Mouse (Mus musculus): Measurements from ENCODE around the gene Aldh6a1. TPM values are rescaled to one million over a fixed set of nuclear protein-coding genes. Genes with fewer than 3 reads are reported as not detected.

Gene Aldh6a1
- polyA plus RNA-seq, 1 experiment from 2014 or later = 25.5 TPM

DNA sequence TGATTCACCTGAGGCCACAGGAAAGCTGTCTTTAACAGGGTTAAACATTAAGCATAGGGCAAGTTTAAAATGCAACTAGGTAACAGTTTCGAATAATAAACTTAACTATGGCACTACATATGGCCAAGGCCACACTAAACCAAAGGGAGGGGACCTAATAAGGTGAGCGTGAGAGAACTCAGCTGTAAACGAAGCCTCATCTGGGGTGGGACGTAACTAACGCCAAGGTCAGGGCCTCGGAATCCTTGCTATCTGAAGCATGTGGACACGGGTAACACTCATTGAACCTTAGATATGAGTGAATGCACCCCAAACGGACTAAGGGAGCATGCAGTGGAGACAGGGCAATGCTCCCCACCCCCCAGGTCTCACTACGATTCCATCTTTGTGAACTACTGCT lies 47.9 kb downstream of the Aldh6a1 start:
- no peaks in the 10 kb centered on the region for H3K9me3 ChIP-seq (ENCODE audit: control insufficient read depth, low read length)
- ATAC-seq (ENCODE audit: low FRiP score) (no peak), DNase-seq (ENCODE audit: low spot score, missing footprints) (no peak)
- H3K27me3 ChIP-seq (ENCODE audit: control insufficient read depth, insufficient read depth, low read length) = no peaks in the 10 kb centered on the region
- H3K9ac ChIP-seq (ENCODE audit: low read length) = no peak overlapping the region
- no peaks in the 10 kb centered on the region for H3K36me3 ChIP-seq (ENCODE audit: control insufficient read depth, insufficient read depth, low read length)
- 87% methylated on average over 9 of the region's 9 CpGs for WGBS
- no peak overlapping the region for H3K4me2 ChIP-seq
- H3K27ac ChIP-seq (ENCODE audit: low read depth, low read length) = no peak overlapping the region
- no peak overlapping the region for H3K4me3 ChIP-seq (ENCODE audit: low read depth, low read length)
- peaks cover 4% of the 10 kb centered on the region for H3K4me1 ChIP-seq (ENCODE audit: control insufficient read depth, insufficient read depth, low read length)

DNA sequence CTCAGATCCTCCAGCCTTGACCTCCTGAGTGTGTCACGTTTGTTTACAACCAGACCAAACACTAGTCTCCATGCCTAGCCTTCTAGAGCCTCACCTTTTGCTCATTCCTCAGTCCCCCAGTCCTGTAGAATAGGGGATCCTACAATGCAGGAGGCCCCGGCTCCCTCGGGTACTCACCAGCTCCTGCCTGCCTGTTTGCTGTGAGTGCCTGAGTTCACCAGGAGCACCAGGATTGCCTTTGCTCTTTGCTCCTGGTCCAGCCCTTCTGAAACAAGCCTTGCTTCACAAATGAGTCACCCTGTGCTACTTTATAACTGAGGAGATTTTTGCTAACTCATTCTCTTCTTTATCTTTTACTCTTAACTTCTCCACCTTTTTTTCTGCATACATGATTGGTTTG lies 50.2 kb downstream of the Aldh6a1 start:
- Histone ChIP-seq H3K27ac (ENCODE audit: low read depth, low read length) (no peak overlapping the region), H3K4me1 (ENCODE audit: control insufficient read depth, insufficient read depth, low read length) (no peaks in the 10 kb centered on the region), H3K9ac (ENCODE audit: low read length) (no peak overlapping the region), H3K4me3 (ENCODE audit: low read depth, low read length) (no peak overlapping the region), H3K4me2 (no peak overlapping the region), H3K36me3 (ENCODE audit: control insufficient read depth, insufficient read depth, low read length) (no peaks in the 10 kb centered on the region), H3K27me3 (ENCODE audit: control insufficient read depth, insufficient read depth, low read length) (no peaks in the 10 kb centered on the region), H3K9me3 (ENCODE audit: control insufficient read depth, low read length) (no peaks in the 10 kb centered on the region)
- WGBS = 73% methylated on average over 3 of the region's 3 CpGs
- ATAC-seq (ENCODE audit: low FRiP score) (no peak), DNase-seq (ENCODE audit: low spot score, missing footprints) (no peak)

DNA sequence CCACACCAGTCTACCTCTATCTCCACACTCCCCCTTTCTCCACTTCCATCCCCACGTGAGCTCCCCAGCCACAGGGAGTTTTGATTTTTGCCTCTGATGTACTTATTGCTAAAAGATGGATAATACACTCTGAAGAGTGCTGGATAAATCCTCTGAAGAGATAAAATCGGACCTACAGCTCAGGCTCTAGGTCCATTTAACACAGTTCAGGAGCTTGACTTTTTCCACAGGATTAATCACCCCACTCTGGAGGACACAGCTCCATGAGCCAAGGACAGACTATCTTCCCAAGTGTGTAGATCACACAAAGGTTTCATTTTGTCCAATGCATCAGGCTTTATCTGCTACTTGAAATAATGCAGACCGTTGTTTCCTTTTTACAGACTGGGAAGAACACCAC lies 50.7 kb downstream of the Aldh6a1 start:
- no peak overlapping the region for H3K27ac ChIP-seq (ENCODE audit: low read depth, low read length)
- no peak overlapping the region for H3K4me3 ChIP-seq (ENCODE audit: low read depth, low read length)
- ATAC-seq (ENCODE audit: low FRiP score) (no peak), DNase-seq (ENCODE audit: low spot score, missing footprints) (no peak)
- H3K9me3 ChIP-seq (ENCODE audit: control insufficient read depth, low read length) = no peaks in the 10 kb centered on the region
- no peak overlapping the region for H3K4me2 ChIP-seq
- no peak overlapping the region for H3K9ac ChIP-seq (ENCODE audit: low read length)
- 84% methylated on average over 3 of the region's 3 CpGs for WGBS
- H3K27me3 ChIP-seq (ENCODE audit: control insufficient read depth, insufficient read depth, low read length) = no peaks in the 10 kb centered on the region
- H3K36me3 ChIP-seq (ENCODE audit: control insufficient read depth, insufficient read depth, low read length) = no peaks in the 10 kb centered on the region
- H3K4me1 ChIP-seq (ENCODE audit: control insufficient read depth, insufficient read depth, low read length) = no peaks in the 10 kb centered on the region

DNA sequence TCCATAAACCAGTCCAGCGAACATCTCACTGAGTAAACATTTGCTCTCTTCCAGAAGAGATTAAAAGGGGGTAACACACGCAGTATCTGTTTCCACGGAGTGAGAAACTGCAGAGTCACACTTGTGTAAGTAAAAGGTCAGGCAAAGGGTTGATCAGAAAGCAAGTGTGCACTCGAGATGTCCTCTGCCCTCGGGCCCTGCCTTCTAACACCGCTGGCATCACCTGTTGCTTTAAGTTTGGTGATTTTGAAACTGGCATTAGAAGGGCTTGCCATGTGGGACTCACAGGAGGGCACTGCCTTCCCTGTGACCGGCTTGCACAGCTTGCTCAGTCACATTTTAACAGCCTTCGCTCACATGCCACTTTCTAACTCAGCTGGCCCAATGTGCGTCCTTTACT lies 51.1 kb downstream of the Aldh6a1 start:
- DNase-seq (ENCODE audit: low spot score, missing footprints) (no peak), ATAC-seq (ENCODE audit: low FRiP score) (no peak)
- no peaks in the 10 kb centered on the region for H3K27me3 ChIP-seq (ENCODE audit: control insufficient read depth, insufficient read depth, low read length)
- H3K36me3 ChIP-seq (ENCODE audit: control insufficient read depth, insufficient read depth, low read length) = no peaks in the 10 kb centered on the region
- no peak overlapping the region for H3K4me3 ChIP-seq (ENCODE audit: low read depth, low read length)
- H3K4me1 ChIP-seq (ENCODE audit: control insufficient read depth, insufficient read depth, low read length) = no peaks in the 10 kb centered on the region
- no peaks in the 10 kb centered on the region for H3K9me3 ChIP-seq (ENCODE audit: control insufficient read depth, low read length)
- H3K4me2 ChIP-seq = no peak overlapping the region
- 78% methylated on average over 9 of the region's 9 CpGs for WGBS
- H3K9ac ChIP-seq (ENCODE audit: low read length) = no peak overlapping the region
- H3K27ac ChIP-seq (ENCODE audit: low read depth, low read length) = no peak overlapping the region

DNA sequence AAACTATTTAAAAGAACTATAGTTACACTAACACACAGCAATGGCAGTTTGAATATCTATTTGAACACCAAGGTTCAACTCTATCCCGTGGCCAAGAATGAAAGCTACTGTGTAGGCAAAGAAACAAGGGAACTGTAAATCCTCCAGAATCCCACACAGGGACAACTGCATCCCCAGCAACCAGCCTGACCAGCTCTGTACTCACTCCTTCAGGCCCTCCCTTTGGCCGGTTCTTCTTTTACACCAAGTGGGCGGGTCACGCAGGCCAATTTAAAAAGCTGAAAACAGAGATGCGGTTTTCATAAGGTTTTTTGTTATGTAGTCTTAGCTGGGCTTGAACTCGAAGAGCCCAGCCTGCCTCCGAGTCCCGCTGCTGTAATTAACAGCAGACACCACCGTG lies 51.7 kb downstream of the Aldh6a1 start:
- Histone ChIP-seq H3K4me1 (ENCODE audit: control insufficient read depth, insufficient read depth, low read length) (no peaks in the 10 kb centered on the region), H3K9ac (ENCODE audit: low read length) (no peak overlapping the region), H3K4me3 (ENCODE audit: low read depth, low read length) (no peak overlapping the region), H3K27me3 (ENCODE audit: control insufficient read depth, insufficient read depth, low read length) (no peaks in the 10 kb centered on the region), H3K27ac (ENCODE audit: low read depth, low read length) (no peak overlapping the region), H3K36me3 (ENCODE audit: control insufficient read depth, insufficient read depth, low read length) (no peaks in the 10 kb centered on the region), H3K9me3 (ENCODE audit: control insufficient read depth, low read length) (no peaks in the 10 kb centered on the region), H3K4me2 (no peak overlapping the region)
- no peak for DNase-seq (ENCODE audit: low spot score, missing footprints)
- no peak for ATAC-seq (ENCODE audit: low FRiP score)
- WGBS = 87% methylated on average over 9 of the region's 9 CpGs

DNA sequence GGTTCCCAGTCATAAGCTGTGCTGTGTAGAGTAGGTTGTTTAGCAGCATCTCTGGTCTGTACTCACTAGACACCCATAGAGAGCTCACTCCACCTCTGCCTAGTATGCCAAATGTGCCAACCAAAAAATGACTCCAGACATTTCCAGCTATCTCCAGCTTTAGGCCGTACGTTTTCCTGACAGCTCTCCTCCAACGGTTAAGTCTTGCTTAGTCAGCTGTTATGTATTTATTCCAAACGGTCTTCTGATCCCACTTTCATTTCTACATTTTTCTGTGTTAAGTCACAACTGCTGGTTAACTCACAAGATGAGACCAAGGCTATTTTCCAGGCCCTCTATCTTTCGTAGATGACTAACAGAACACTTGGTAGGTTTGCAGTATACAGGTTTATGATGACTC lies 52.2 kb downstream of the Aldh6a1 start:
- H3K9me3 ChIP-seq (ENCODE audit: control insufficient read depth, low read length) = no peaks in the 10 kb centered on the region
- H3K4me3 ChIP-seq (ENCODE audit: low read depth, low read length) = no peak overlapping the region
- ATAC-seq (ENCODE audit: low FRiP score) (no peak), DNase-seq (ENCODE audit: low spot score, missing footprints) (no peak)
- WGBS = 88% methylated on average over 5 of the region's 5 CpGs
- no peaks in the 10 kb centered on the region for H3K27me3 ChIP-seq (ENCODE audit: control insufficient read depth, insufficient read depth, low read length)
- H3K27ac ChIP-seq (ENCODE audit: low read depth, low read length) = no peak overlapping the region
- no peak overlapping the region for H3K4me2 ChIP-seq
- no peak overlapping the region for H3K9ac ChIP-seq (ENCODE audit: low read length)
- no peaks in the 10 kb centered on the region for H3K36me3 ChIP-seq (ENCODE audit: control insufficient read depth, insufficient read depth, low read length)
- no peaks in the 10 kb centered on the region for H3K4me1 ChIP-seq (ENCODE audit: control insufficient read depth, insufficient read depth, low read length)

DNA sequence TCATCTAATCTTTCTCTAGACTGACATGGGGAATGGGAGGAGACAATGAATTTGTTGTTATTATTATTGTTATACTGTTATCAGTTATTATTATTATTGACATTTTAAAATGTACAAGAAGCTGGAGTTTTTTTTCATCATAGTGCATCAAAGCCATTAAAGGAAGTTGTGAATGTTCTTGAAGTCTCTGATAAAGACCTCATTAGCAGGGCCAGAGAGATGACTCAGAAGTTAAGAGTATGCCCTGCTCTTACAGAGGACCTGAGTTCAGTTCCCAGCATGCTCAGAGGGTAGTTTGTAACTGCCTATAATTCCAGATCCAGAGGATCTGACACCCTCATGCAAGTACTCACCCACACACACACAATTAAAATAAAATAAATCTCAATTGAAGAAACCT lies 53.1 kb downstream of the Aldh6a1 start:
- DNase-seq (ENCODE audit: low spot score, missing footprints) = no peak
- Histone ChIP-seq H3K9me3 (ENCODE audit: control insufficient read depth, low read length) (no peaks in the 10 kb centered on the region), H3K4me2 (no peak overlapping the region), H3K36me3 (ENCODE audit: control insufficient read depth, insufficient read depth, low read length) (no peaks in the 10 kb centered on the region), H3K4me1 (ENCODE audit: control insufficient read depth, insufficient read depth, low read length) (no peaks in the 10 kb centered on the region), H3K27me3 (ENCODE audit: control insufficient read depth, insufficient read depth, low read length) (no peaks in the 10 kb centered on the region), H3K4me3 (ENCODE audit: low read depth, low read length) (no peak overlapping the region), H3K27ac (ENCODE audit: low read depth, low read length) (no peak overlapping the region), H3K9ac (ENCODE audit: low read length) (no peak overlapping the region)
- no peak for ATAC-seq (ENCODE audit: low FRiP score)

DNA sequence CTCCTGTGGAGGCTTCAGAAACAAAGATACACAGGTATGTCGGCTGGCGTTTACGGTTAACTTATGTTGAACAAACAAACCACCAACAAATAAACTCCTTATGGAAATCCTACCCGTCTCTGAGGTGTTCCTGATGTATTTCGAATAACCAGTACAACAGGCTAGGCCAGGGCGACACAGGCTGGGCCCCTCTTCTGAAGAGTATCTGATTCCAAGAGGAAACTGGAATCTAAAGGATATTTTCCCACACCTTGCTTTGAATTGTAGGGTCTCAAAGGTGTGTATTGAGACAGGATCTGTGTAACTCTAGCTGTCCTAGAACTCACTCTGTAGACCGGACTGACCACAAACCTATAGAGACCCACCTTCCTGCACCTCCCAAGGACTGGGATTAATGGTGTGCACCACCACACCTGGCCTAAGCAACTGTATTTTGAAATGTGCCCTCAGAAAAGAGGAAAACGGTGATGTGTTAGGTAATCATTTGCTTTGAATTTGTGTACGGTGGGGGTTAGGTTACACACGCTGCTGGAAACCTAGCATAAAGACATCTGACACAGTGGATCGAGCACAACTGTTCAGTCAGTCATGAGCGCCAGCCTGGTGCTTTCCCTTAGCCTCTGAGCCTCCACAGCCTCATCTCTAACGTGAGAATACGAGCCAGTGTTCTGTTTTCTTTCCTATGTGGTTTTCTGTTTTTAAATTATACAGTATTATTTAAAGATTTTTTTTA lies 53.7 kb downstream of the Aldh6a1 start:
- no peak overlapping the region for H3K4me3 ChIP-seq (ENCODE audit: low read depth, low read length)
- DNase-seq (ENCODE audit: low spot score, missing footprints) (no peak), ATAC-seq (ENCODE audit: low FRiP score) (no peak)
- no peak overlapping the region for H3K9ac ChIP-seq (ENCODE audit: low read length)
- H3K27me3 ChIP-seq (ENCODE audit: control insufficient read depth, insufficient read depth, low read length) = no peaks in the 10 kb centered on the region
- WGBS = 91% methylated on average over 14 of the region's 14 CpGs
- no peaks in the 10 kb centered on the region for H3K36me3 ChIP-seq (ENCODE audit: control insufficient read depth, insufficient read depth, low read length)
- H3K27ac ChIP-seq (ENCODE audit: low read depth, low read length) = no peak overlapping the region
- H3K9me3 ChIP-seq (ENCODE audit: control insufficient read depth, low read length) = no peaks in the 10 kb centered on the region
- no peak overlapping the region for H3K4me2 ChIP-seq
- H3K4me1 ChIP-seq (ENCODE audit: control insufficient read depth, insufficient read depth, low read length) = no peaks in the 10 kb centered on the region

DNA sequence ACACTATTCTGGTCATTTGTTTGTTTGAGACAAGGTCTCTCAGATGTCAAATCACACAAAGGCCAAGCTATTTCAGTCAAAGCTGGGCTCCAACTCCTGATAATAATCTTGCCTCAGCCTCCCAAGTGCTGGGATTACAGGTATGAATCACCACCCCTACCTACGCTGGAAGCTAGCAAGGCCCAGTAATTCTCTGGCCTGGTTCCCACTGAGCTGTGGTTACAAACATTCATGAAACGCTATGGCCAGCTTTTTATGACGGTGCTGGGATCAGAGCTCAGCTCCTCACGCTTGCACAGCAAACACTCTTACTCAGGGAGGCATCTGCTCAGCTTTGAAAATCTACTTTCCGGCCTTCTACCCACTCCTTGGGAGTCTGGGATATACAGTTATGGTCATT lies 57.0 kb downstream of the Aldh6a1 start:
- Histone ChIP-seq H3K4me2 (no peak overlapping the region), H3K4me1 (ENCODE audit: control insufficient read depth, insufficient read depth, low read length) (no peaks in the 10 kb centered on the region), H3K9me3 (ENCODE audit: control insufficient read depth, low read length) (no peaks in the 10 kb centered on the region), H3K27me3 (ENCODE audit: control insufficient read depth, insufficient read depth, low read length) (no peaks in the 10 kb centered on the region), H3K36me3 (ENCODE audit: control insufficient read depth, insufficient read depth, low read length) (no peaks in the 10 kb centered on the region), H3K9ac (ENCODE audit: low read length) (no peak overlapping the region), H3K4me3 (ENCODE audit: low read depth, low read length) (no peak overlapping the region), H3K27ac (ENCODE audit: low read depth, low read length) (no peak overlapping the region)
- no peak for ATAC-seq (ENCODE audit: low FRiP score)
- 92% methylated on average over 5 of the region's 5 CpGs for WGBS
- DNase-seq (ENCODE audit: low spot score, missing footprints) = no peak
